Mouse (Mus musculus): ENCODE results near the gene Cmtm2b. TPM values are rescaled to one million over a fixed set of nuclear protein-coding genes. Genes with fewer than 3 reads are reported as not detected.

Gene Cmtm2b
- polyA plus RNA-seq, 1 experiment from 2014 or later: not detected

- H3K27ac ChIP-seq: no peak overlapping the region
- H3K4me1 ChIP-seq: peaks cover 15% of the 10 kb centered on the region
- no peak overlapping the region for H3K4me3 ChIP-seq
- 85% methylated on average over 13 of the region's 13 CpGs for WGBS
- H3K27me3 ChIP-seq (ENCODE audit: insufficient read depth, poor library complexity, severe bottlenecking): no peaks in the 10 kb centered on the region
- H3K36me3 ChIP-seq: peaks cover 47% of the 10 kb centered on the region
- no peaks in the 10 kb centered on the region for H3K9me3 ChIP-seq
- no peak for DNase-seq (ENCODE audit: low spot score)
Observed at GRCm38 (mm10) chr8:104350047-104350446, 28.0 kb downstream of the Cmtm2b start.

- H3K27ac ChIP-seq: no peak overlapping the region
- 54% methylated on average over 5 of the region's 5 CpGs for WGBS
Observed at GRCm38 (mm10) chr8:104353186-104353585, 31.2 kb downstream of the Cmtm2b start.

GRCm38 (mm10) chr8:104354504-104354903 lies 32.5 kb downstream of the Cmtm2b start:
- H3K27ac ChIP-seq: no peak overlapping the region
- 89% methylated on average over 10 of the region's 10 CpGs for WGBS

More at GRCm38 (mm10) chr8:104353186-104353585, 31.2 kb downstream of the Cmtm2b start:
- no peaks in the 10 kb centered on the region for H3K27me3 ChIP-seq (ENCODE audit: insufficient read depth, poor library complexity, severe bottlenecking)
- no peak for DNase-seq (ENCODE audit: low spot score)
- peaks cover 4% of the 10 kb centered on the region; the same call in 1 of the 2 replicates for H3K4me1 ChIP-seq
- H3K36me3 ChIP-seq: peaks cover 31% of the 10 kb centered on the region; the same call in 1 of the 2 replicates
- no peak overlapping the region for H3K4me3 ChIP-seq
- no peaks in the 10 kb centered on the region for H3K9me3 ChIP-seq

GRCm38 (mm10) chr8:104358637-104359036 lies 36.6 kb downstream of the Cmtm2b start:
- 91% methylated on average over 3 of the region's 3 CpGs for WGBS
- no peak for DNase-seq (ENCODE audit: low spot score)
- peaks cover 13% of the 10 kb centered on the region for H3K4me1 ChIP-seq
- no peak overlapping the region for H3K27ac ChIP-seq
- H3K9me3 ChIP-seq: no peaks in the 10 kb centered on the region
- no peak overlapping the region for H3K4me3 ChIP-seq
- H3K27me3 ChIP-seq (ENCODE audit: insufficient read depth, poor library complexity, severe bottlenecking): no peaks in the 10 kb centered on the region
- H3K36me3 ChIP-seq: peaks cover 29% of the 10 kb centered on the region; the same call in 1 of the 2 replicates

More at GRCm38 (mm10) chr8:104354504-104354903, 32.5 kb downstream of the Cmtm2b start:
- Histone ChIP-seq H3K9me3 (no peaks in the 10 kb centered on the region), H3K4me1 (peaks cover 5% of the 10 kb centered on the region; the same call in 1 of the 2 replicates), H3K4me3 (no peak overlapping the region), H3K27me3 (ENCODE audit: insufficient read depth, poor library complexity, severe bottlenecking) (no peaks in the 10 kb centered on the region), H3K36me3 (peaks cover 31% of the 10 kb centered on the region; the same call in 1 of the 2 replicates)
- DNase-seq (ENCODE audit: low spot score): no peak

GRCm38 (mm10) chr8:104359778-104360456 lies 37.9 kb downstream of the Cmtm2b start:
- 80% methylated on average over 15 of the region's 15 CpGs for whole genome bisulfite sequencing
- no peak for DNase-seq (ENCODE audit: low spot score)
- no peaks in the 10 kb centered on the region for H3K9me3 ChIP-seq
- no peaks in the 10 kb centered on the region for H3K27me3 ChIP-seq (ENCODE audit: insufficient read depth, poor library complexity, severe bottlenecking)
- H3K4me1 ChIP-seq: peaks cover 13% of the 10 kb centered on the region
- peaks cover 21% of the 10 kb centered on the region; the same call in 1 of the 2 replicates for H3K36me3 ChIP-seq
- no peak overlapping the region for H3K4me3 ChIP-seq
- no peak overlapping the region for H3K27ac ChIP-seq

GRCm38 (mm10) chr8:104365695-104366094 lies 43.7 kb downstream of the Cmtm2b start:
- WGBS: 87% methylated on average over 9 of the region's 9 CpGs
- H3K9me3 ChIP-seq: no peaks in the 10 kb centered on the region
- H3K36me3 ChIP-seq: peaks cover 13% of the 10 kb centered on the region; the same call in 1 of the 2 replicates
- H3K27ac ChIP-seq: no peak overlapping the region
- no peak for DNase-seq (ENCODE audit: low spot score)
- no peak overlapping the region for H3K4me3 ChIP-seq
- H3K27me3 ChIP-seq (ENCODE audit: insufficient read depth, poor library complexity, severe bottlenecking): no peaks in the 10 kb centered on the region
- peaks cover 5% of the 10 kb centered on the region; the same call in 1 of the 2 replicates for H3K4me1 ChIP-seq

GRCm38 (mm10) chr8:104367398-104367797 lies 45.4 kb downstream of the Cmtm2b start:
- Histone ChIP-seq H3K27me3 (ENCODE audit: insufficient read depth, poor library complexity, severe bottlenecking) (no peaks in the 10 kb centered on the region), H3K9me3 (no peaks in the 10 kb centered on the region), H3K27ac (no peak overlapping the region), H3K4me1 (peaks cover 5% of the 10 kb centered on the region; the same call in 1 of the 2 replicates), H3K36me3 (peaks cover 12% of the 10 kb centered on the region; the same call in 1 of the 2 replicates), H3K4me3 (no peak overlapping the region)
- DNase-seq (ENCODE audit: low spot score): no peak
- 74% methylated on average over 5 of the region's 5 CpGs for WGBS

- WGBS: 84% methylated on average over 12 of the region's 12 CpGs
- Histone ChIP-seq H3K4me1 (peaks cover 14% of the 10 kb centered on the region), H3K27ac (no peak overlapping the region), H3K9me3 (no peaks in the 10 kb centered on the region), H3K27me3 (ENCODE audit: insufficient read depth, poor library complexity, severe bottlenecking) (no peaks in the 10 kb centered on the region), H3K4me3 (no peak overlapping the region), H3K36me3 (peaks cover 9% of the 10 kb centered on the region; the same call in 1 of the 2 replicates)
- no peak for DNase-seq (ENCODE audit: low spot score)
Observed at GRCm38 (mm10) chr8:104369591-104369990, 47.6 kb downstream of the Cmtm2b start.

- H3K27me3 ChIP-seq (ENCODE audit: insufficient read depth, poor library complexity, severe bottlenecking): no peaks in the 10 kb centered on the region
- H3K4me3 ChIP-seq: no peak overlapping the region
- 76% methylated on average over 6 of the region's 6 CpGs for WGBS
- H3K36me3 ChIP-seq: peaks cover 9% of the 10 kb centered on the region; the same call in 1 of the 2 replicates
- no peak overlapping the region for H3K27ac ChIP-seq
- peaks cover 19% of the 10 kb centered on the region for H3K4me1 ChIP-seq
- no peaks in the 10 kb centered on the region for H3K9me3 ChIP-seq
- DNase-seq (ENCODE audit: low spot score): no peak
Observed at GRCm38 (mm10) chr8:104370071-104370470, 48.0 kb downstream of the Cmtm2b start.

GRCm38 (mm10) chr8:104371121-104371520 lies 49.1 kb downstream of the Cmtm2b start:
- 82% methylated on average over 6 of the region's 6 CpGs for WGBS
- H3K36me3 ChIP-seq: peaks cover 4% of the 10 kb centered on the region; the same call in 1 of the 2 replicates
- no peak overlapping the region for H3K27ac ChIP-seq
- H3K27me3 ChIP-seq (ENCODE audit: insufficient read depth, poor library complexity, severe bottlenecking): no peaks in the 10 kb centered on the region
- no peak overlapping the region for H3K4me3 ChIP-seq
- peaks cover 26% of the 10 kb centered on the region for H3K4me1 ChIP-seq
- no peak for DNase-seq (ENCODE audit: low spot score)
- H3K9me3 ChIP-seq: no peaks in the 10 kb centered on the region

- WGBS: 83% methylated on average over 11 of the region's 11 CpGs
- H3K4me3 ChIP-seq: no peak overlapping the region
- H3K36me3 ChIP-seq: peaks cover 3% of the 10 kb centered on the region; the same call in 1 of the 2 replicates
- no peak for DNase-seq (ENCODE audit: low spot score)
- peaks cover 27% of the 10 kb centered on the region for H3K4me1 ChIP-seq
- no peaks in the 10 kb centered on the region for H3K9me3 ChIP-seq
- no peak overlapping the region for H3K27ac ChIP-seq
- H3K27me3 ChIP-seq (ENCODE audit: insufficient read depth, poor library complexity, severe bottlenecking): no peaks in the 10 kb centered on the region
Observed at GRCm38 (mm10) chr8:104373779-104374178, 51.7 kb downstream of the Cmtm2b start.

GRCm38 (mm10) chr8:104374269-104374668 lies 52.2 kb downstream of the Cmtm2b start:
- no peaks in the 10 kb centered on the region for H3K27me3 ChIP-seq (ENCODE audit: insufficient read depth, poor library complexity, severe bottlenecking)

More at GRCm38 (mm10) chr8:104374269-104374668, 52.2 kb downstream of the Cmtm2b start:
- Histone ChIP-seq H3K4me3 (no peak overlapping the region), H3K36me3 (peaks cover 3% of the 10 kb centered on the region; the same call in 1 of the 2 replicates), H3K4me1 (peaks cover 29% of the 10 kb centered on the region), H3K9me3 (no peaks in the 10 kb centered on the region), H3K27ac (0 out of 2 replicates have a peak overlapping the region, but pooled peaks have one; percentile 10)
- WGBS: 79% methylated on average over 11 of the region's 11 CpGs
- DNase-seq (ENCODE audit: low spot score): no peak
